Mouse (Mus musculus) megakaryocyte progenitor cell, adult 5-6 weeks (primary cell): ENCODE results near the gene Gpc3. TPM values are rescaled to one million over a fixed set of nuclear protein-coding genes. Genes with fewer than 3 reads are reported as not detected.
A peak's percentile ranks its signal among the peaks of the same experiment; 100 is the strongest.
"Not testable (repeated sequence)": the region's sequence is repeated elsewhere in the genome, so short reads cannot be mapped to it uniquely, and the experiment has no call there.

Source experiments
- ATAC-seq: replicated peaks from 2 replicates; pipeline ENCODE4 v1.8.0; 2016; ENCODE audit warnings: mild to moderate bottlenecking, moderate TSS enrichment, inconsistent platforms; ENCODE audit not compliant: poor library complexity
- total RNA-seq, 2 experiments: library from RNA; stranded (forward) in 1 of 2; stranded (reverse) in 1 of 2; fragments of 157-497, 149-512 nt in 1 of 2; fragments of 200-1000 nt in 1 of 2; gene quantifications; 2 replicates each; pipeline versions ENCODE4 v1.2.3 to v1.2.4; 2015 to 2017

The Gpc3 gene
- total RNA-seq, 2 experiments from 2014 or later: 3.5 to 4.6 TPM

DNA sequence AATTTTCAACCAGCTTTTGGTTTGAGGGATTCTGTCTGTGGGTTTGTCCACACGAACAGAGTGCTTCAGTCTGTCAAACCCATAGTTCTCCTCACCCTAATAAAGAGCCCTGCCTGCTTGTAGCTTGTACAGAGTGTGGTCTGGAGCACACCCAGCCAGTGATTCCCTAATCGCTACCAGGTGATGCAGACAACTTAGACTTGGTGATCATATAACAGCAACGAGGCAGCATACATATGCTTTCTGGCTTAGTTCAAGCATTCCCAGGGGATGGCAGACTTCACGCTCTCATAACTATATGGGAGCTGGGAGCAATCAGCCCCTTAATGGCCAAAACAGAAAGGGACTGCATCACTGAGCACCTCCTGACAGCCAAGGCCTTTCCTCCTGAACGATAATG, 188.1 kb downstream of the Gpc3 start:
- no peak for ATAC-seq

DNA sequence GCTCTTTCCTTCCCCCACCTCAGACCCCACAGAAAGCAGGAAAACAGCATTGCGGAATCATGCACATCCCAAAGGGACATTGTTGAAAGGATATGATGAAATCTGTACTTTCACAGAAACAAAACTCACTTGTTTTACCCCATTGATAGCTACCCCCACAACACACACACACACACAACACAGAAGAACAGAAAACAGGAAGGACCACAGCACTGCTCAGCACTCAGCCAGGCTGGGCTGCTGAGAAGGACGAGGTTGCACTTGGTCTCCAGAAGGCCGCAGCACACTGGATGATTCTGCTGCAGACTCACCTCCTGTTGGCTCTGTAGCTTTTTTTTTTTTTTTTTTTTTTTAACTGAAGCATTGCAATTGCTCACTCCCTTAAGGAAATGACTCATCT, 193.9 kb downstream of the Gpc3 start:
- ATAC-seq: peak; percentile 99

DNA sequence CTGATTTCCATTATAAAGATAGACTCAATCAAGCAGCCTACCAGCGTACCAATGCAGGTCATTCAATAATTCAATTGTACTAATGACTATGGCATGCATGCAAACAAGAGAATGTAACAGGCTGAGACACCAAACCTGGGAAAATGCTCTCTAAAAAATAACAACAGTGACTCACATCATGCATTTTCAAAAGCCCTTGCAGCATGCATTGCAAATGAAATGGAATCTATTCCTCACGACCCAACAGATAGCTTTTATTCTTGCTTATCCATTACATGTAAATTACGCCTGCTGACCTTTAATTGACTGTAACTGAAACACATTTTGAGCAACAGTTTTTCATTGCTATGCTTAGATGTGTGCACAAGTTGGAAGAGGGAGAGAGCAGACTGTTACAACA, 200.8 kb downstream of the Gpc3 start:
- no peak for ATAC-seq

- no peak for ATAC-seq
Measured at GRCm38 (mm10) chrX:52401188-52401587, 212.6 kb downstream of the Gpc3 start.

DNA sequence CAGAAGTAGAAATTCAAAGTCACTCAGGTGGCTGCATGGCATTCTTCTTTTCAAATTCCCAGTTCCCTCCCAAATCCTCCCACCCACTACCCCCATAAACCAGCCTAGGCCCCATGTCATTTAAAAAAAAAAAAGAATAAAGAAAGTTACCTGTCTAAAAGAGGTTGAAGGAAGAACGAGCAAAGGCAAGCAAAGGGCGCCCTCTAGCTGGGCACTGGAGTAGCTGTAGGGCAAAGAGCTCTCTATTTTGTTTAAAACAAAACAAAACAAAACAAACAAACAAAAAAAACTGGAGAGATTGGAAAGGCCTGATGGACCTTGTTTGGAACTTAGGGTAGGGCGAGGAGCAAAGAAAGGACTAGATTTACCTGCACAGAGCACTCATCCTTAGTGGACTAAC, 238.6 kb downstream of the Gpc3 start:
- no peak for ATAC-seq

DNA sequence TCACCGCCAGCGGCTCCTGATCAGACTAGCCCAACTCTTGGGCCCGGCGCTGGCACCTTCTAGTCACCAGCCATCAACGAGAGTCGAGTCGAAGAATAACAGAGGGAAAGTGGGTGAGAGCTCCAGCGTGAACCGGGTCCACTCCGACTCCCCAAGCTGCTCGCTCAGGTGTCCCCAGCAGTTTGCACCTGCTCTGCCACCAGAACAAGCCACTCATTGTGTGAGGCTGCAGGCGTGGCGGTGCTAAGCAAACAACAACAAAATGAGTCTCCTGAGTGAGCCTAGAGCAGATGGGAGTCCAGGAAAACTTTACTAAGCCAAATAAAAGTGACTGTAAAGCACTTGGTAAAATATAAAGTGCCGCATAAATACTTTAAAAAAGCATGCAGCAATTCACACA, 239.5 kb downstream of the Gpc3 start:
- ATAC-seq: no peak

GRCm38 (mm10) chrX:52372436-52372835, 241.3 kb downstream of the Gpc3 start:
- ATAC-seq: no peak

GRCm38 (mm10) chrX:52369938-52370758, 243.6 kb downstream of the Gpc3 start:
- no peak for ATAC-seq

GRCm38 (mm10) chrX:52369304-52369937, 244.3 kb downstream of the Gpc3 start:
- ATAC-seq: no peak

DNA sequence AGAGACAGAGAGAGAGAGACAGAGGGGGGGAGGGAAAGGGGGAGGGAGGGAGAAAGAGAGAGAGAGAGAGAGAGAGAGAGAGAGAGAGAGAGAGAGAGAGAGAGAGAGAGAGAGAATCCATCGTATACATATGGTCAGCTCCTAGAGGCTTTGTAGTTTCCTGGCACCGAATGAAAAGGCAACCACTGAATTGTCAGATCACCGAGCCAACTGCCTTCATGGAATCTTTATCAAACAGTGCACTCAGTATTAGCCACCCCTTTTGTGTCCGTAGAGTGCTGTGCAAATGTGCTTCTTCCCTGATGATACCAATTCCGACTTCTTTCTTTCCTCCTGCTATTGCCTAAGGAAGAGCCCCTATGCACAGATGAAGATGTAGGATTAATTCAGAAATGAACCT, 246.9 kb downstream of the Gpc3 start:
- no peak for ATAC-seq

GRCm38 (mm10) chrX:52365790-52366189, 248.0 kb downstream of the Gpc3 start:
- ATAC-seq: no peak

- ATAC-seq: no peak
Measured at GRCm38 (mm10) chrX:52362241-52363011, 251.3 kb downstream of the Gpc3 start.

GRCm38 (mm10) chrX:52352981-52353380, 260.8 kb downstream of the Gpc3 start:
- no peak for ATAC-seq

DNA sequence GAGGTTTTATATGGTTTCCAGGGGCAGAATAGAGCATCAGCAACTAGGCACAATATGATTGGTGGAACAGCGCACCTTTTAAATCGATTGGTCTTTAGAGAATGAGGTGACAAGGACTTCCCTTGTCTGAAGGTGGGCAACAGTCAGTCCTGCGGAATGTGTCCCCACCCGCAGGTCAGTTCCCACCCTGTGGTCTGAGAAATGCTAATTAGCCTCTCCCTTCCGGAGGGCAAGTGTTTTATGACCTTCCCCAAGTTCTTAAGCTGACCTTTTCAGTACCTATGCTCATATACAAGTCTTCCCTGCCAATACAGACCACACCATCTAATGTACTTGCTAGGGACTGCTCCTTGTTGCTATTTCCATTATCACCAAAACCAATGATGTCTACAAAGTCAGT, 263.1 kb downstream of the Gpc3 start:
- ATAC-seq: not testable (repeated sequence)

DNA sequence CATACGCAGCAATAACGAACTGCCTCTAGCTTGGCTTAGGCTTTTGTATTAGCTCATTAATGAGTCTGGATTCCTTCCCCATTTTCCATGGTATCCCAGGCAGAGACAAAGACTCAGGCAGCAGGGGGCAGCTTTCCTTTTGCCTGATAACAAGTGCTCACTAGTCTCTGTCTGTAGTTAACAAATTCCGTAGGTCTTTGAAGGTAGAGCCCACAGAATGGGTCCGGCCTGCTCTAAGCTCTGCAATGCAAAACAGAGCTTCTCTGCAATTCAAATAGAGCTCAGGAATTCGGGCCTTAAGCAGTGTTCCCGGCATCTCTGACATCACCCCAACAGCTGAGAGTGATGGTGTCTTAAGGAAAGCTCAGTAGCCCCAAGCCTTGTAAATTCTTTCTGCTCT, 265.0 kb downstream of the Gpc3 start:
- no peak for ATAC-seq

- no peak for ATAC-seq
Measured at GRCm38 (mm10) chrX:52344018-52344417, 269.7 kb downstream of the Gpc3 start.

- no peak for ATAC-seq
Measured at GRCm38 (mm10) chrX:52340251-52340650, 273.5 kb downstream of the Gpc3 start.

GRCm38 (mm10) chrX:52321791-52322190, 292.0 kb downstream of the Gpc3 start:
- ATAC-seq: no peak

- no peak for ATAC-seq
Measured at GRCm38 (mm10) chrX:52320653-52321052, 293.1 kb downstream of the Gpc3 start.

DNA sequence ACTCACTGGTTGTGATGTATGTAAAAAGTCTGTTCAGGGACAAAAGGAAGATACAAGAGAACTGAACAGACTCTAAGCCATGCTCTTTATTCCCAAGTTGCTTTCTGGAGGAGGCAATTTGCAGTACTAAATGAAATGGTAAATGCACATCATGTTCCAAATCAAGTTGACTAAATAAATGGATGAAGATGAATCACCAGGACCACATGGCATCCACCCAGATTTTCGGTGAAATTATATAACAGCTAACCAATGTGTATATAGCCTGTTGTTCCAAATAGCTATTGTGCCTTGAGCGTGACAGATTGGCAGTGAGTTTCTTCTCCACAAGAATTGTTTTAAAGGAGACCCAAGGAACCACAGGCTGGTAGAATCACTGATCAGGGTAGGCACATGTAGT, 302.8 kb downstream of the Gpc3 start:
- no peak for ATAC-seq

- no peak for ATAC-seq
Measured at GRCm38 (mm10) chrX:52305226-52305625, 308.5 kb downstream of the Gpc3 start.

GRCm38 (mm10) chrX:52288792-52289191, 325.0 kb downstream of the Gpc3 start:
- no peak for ATAC-seq
